Mouse (Mus musculus): Measurements from ENCODE around the gene Osbp. TPM values are rescaled to one million over a fixed set of nuclear protein-coding genes. Genes with fewer than 3 reads are reported as not detected.
"Not testable (repeated sequence)": the region's sequence is repeated elsewhere in the genome, so short reads cannot be mapped to it uniquely, and the experiment has no call there.

Gene Osbp
- 1.7 TPM in 2 replicates for polyA plus RNA-seq (2015; fragmentation: Nextera tagmentation; extraction: Ambion mirVana)

DNA sequence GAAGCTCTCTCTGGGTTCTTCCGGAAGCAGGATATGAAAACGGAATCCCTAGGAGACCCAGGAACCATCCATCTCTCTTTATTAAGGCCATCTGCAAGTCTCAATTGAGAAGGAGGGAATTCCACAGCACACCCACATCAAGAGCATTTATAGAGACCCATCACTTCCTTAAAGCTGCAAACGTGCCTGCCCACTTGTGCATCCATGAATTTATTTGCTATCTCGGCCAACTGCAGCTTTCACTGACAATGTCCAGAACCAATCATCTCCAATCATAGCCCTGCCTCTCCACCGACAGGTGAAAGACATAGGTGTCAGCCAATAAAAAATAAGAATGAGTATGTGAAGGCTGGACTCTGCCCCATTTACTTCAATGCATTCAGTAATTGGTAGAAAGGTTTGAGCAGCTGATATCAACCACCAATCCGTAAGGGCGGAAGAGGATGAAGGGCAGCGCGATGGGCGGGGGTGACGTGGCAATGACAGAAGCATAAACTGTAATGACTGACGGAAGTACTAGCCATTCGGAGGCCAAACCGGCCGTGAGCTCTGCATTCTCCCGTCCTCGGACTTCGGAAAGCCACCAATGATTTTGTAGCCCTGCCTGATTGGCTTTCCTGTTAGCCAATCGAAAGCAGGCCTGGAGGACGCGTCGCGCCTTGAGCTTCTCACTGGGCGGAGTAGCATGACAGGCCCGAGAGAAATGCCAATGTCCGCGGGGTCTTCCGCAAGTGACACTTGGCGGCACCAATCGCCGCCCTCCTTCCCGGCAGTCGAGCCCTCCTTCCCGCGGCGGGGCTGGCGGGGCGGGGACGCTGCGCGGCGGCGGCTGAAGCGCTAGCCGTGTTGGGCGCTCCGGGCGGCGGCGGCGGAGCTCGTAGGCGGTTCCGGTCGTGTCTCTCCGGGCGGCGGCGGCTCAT is at the start of gene Osbp:
Gene Osbp (plus strand): TSS at position 919 of the 920 bp plus-strand sequence.
- Histone ChIP-seq H3K27ac (ENCODE audit: low read length) (peak within 1 kb of the TSS; percentile 92), H3K9ac (ENCODE audit: low read depth, low read length) (peak within 1 kb of the TSS; percentile 94), H3K36me3 (ENCODE audit: control insufficient read depth, insufficient read depth) (peaks cover 3% of the 10 kb centered on the region; the same call in 1 of the 2 replicates), H3K27me3 (ENCODE audit: control insufficient read depth, insufficient read depth, low read depth, low read length) (no peaks in the 10 kb centered on the region), H3K4me2 (ENCODE audit: low read depth, low read length) (peak within 1 kb of the TSS; percentile 86), H3K9me3 (replicated peaks; ENCODE audit: control insufficient read depth, low read length) (no peaks in the 10 kb centered on the region), H3K4me1 (ENCODE audit: control insufficient read depth, low read depth, low read length) (peaks cover 19% of the 10 kb centered on the region), H3K4me3 (ENCODE audit: low read depth, low read length) (peak within 1 kb of the TSS; percentile 95)
- under 1% methylated on average over 59 of the region's 59 CpGs for WGBS (ENCODE audit: insufficient replicate concordance)
- ATAC-seq (ENCODE audit: low read depth) = peak; percentile 91

DNA sequence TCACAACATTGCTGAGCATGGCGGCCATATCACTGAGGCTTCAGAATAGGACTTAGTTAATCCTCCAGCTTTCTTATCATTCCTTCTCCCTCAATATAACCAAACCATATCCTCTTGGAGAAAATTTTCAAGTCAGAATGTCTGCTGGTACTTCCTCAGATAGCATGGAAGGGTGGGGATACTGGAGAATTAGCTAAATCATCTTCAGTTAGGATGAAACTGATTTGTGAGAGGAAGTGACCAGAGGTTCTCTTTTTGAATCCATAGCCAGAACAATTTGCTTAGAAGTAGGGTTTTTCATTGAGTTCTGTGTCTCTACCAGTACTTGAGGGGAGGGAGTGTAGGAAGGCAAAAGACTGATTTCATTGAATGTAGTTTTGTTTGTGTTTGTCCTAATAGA is 43.7 kb upstream of the Osbp start:
- no peak overlapping the region for H3K9ac ChIP-seq (ENCODE audit: low read depth, low read length)
- WGBS (ENCODE audit: insufficient replicate concordance) = 77% methylated on average over 1 of the region's 1 CpGs
- ATAC-seq (ENCODE audit: low read depth) = no peak
- H3K4me3 ChIP-seq (ENCODE audit: low read depth, low read length) = no peak overlapping the region
- no peak overlapping the region for H3K27ac ChIP-seq (ENCODE audit: low read length)
- peaks cover 33% of the 10 kb centered on the region for H3K36me3 ChIP-seq (ENCODE audit: control insufficient read depth, insufficient read depth)
- no peaks in the 10 kb centered on the region for H3K27me3 ChIP-seq (ENCODE audit: control insufficient read depth, insufficient read depth, low read depth, low read length)
- H3K9me3 ChIP-seq (replicated peaks; ENCODE audit: control insufficient read depth, low read length) = no peaks in the 10 kb centered on the region
- H3K4me1 ChIP-seq (ENCODE audit: control insufficient read depth, low read depth, low read length) = no peaks in the 10 kb centered on the region
- no peak overlapping the region for H3K4me2 ChIP-seq (ENCODE audit: low read depth, low read length)

DNA sequence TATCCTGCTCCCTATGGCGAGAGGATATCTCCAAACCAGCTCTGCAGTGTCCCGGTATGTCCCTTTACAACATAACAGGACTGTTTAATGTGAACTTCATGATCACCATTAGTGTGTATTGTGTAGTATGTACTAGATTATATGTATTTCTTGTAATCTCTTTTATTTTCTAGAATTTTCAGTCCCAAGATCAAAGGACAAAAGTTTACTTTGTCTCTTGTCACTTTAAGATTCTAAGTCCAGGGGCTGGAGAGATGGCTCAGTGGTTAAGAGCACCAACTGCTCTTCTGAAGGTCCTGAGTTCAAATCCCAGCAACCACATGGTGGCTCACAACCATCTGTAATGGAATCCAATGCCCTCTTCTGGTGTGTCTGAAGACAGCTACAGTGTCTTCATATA is 43.2 kb upstream of the Osbp start:
- H3K36me3 ChIP-seq (ENCODE audit: control insufficient read depth, insufficient read depth) = peaks cover 33% of the 10 kb centered on the region
- H3K9me3 ChIP-seq (replicated peaks; ENCODE audit: control insufficient read depth, low read length); H3K4me3 ChIP-seq (ENCODE audit: low read depth, low read length); ATAC-seq (ENCODE audit: low read depth); H3K27ac ChIP-seq (ENCODE audit: low read length); H3K9ac ChIP-seq (ENCODE audit: low read depth, low read length); H3K27me3 ChIP-seq (ENCODE audit: control insufficient read depth, insufficient read depth, low read depth, low read length); H3K4me1 ChIP-seq (ENCODE audit: control insufficient read depth, low read depth, low read length); H3K4me2 ChIP-seq (ENCODE audit: low read depth, low read length): not testable (repeated sequence)
- WGBS (ENCODE audit: insufficient replicate concordance) = 75% methylated on average over 2 of the region's 2 CpGs

DNA sequence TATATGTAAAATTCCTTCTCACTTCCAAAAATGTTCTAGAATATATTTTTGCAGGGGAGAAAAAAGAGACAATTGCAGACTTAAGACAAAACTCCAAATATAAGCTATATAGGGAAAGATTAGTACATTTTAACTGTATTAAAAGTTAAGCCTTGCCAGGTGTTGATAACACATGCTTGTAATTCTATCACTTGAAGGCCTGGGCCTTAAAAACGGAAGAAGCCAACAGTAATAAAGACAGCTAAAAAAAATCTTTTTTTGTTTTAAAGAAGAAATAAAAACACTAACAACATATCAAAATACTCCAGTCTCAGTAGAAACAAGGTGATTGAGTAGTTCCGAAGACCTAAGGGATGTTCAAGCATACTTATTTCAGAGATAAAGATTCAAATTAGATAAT is 39.4 kb upstream of the Osbp start:
- ATAC-seq (ENCODE audit: low read depth) = no peak
- H3K4me3 ChIP-seq (ENCODE audit: low read depth, low read length) = no peak overlapping the region
- H3K36me3 ChIP-seq (ENCODE audit: control insufficient read depth, insufficient read depth) = peaks cover 26% of the 10 kb centered on the region
- no peaks in the 10 kb centered on the region for H3K9me3 ChIP-seq (replicated peaks; ENCODE audit: control insufficient read depth, low read length)
- no peaks in the 10 kb centered on the region for H3K27me3 ChIP-seq (ENCODE audit: control insufficient read depth, insufficient read depth, low read depth, low read length)
- H3K27ac ChIP-seq (ENCODE audit: low read length) = no peak overlapping the region
- WGBS (ENCODE audit: insufficient replicate concordance) = 72% methylated on average over 2 of the region's 2 CpGs
- H3K4me2 ChIP-seq (ENCODE audit: low read depth, low read length) = no peak overlapping the region
- H3K9ac ChIP-seq (ENCODE audit: low read depth, low read length) = no peak overlapping the region
- peaks cover 8% of the 10 kb centered on the region for H3K4me1 ChIP-seq (ENCODE audit: control insufficient read depth, low read depth, low read length)

DNA sequence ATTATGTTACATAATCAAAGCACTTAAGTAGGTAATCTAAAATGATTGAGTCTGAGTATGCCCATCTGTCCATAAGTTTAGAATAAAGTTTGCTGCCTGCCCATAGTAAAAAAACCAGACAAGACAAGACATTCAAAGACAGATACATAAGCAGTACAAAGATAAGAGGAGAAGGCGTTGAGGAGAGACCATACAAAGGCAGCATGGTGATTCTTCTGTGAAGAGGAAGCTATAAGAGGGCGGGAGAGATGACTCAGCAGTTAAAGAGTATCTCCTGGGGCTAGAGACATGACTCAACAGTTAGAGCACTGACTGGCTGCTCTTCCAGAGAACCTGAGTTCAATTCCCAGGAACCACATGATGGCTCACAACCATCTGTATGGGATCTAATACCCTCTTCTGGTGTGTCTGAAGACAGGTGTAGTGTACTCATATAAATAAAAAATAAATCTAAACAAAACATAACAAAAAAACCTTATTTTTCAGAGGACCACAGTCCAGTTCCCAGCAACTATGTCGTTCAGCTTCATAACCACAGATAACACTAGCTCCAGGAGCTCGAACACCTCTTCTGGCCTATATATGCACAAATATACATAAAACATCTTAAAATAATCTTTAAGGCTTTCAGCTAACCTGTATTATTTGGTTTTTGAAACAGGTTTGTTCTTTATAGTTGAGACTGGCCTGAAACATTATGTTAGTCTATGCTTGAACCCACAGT is 37.6 kb upstream of the Osbp start:
- peak; percentile 97 for ATAC-seq (ENCODE audit: low read depth)
- peaks cover 30% of the 10 kb centered on the region for H3K36me3 ChIP-seq (ENCODE audit: control insufficient read depth, insufficient read depth)

DNA sequence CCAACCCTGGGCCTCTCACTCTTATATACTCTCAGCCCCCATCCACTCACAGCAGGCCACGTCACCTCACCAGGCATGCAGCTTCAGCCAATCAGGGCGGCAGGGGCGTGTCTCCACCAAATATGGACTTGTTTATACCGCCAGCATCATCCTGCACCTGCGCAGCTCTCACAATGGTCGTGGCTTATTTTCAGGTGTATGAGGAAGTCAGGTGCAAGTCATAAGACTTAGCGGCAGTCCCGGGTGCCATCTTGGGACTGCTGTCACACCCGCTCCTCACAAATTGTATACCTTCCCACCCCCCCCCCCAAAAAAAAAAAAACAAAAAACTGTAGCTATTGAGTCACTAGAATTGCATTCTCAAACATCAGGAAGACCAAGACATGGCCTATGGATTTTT is 19.3 kb upstream of the Osbp start:
- H3K4me1 ChIP-seq (ENCODE audit: control insufficient read depth, low read depth, low read length); H3K4me2 ChIP-seq (ENCODE audit: low read depth, low read length); H3K4me3 ChIP-seq (ENCODE audit: low read depth, low read length); H3K9me3 ChIP-seq (replicated peaks; ENCODE audit: control insufficient read depth, low read length); H3K27me3 ChIP-seq (ENCODE audit: control insufficient read depth, insufficient read depth, low read depth, low read length); H3K27ac ChIP-seq (ENCODE audit: low read length); H3K9ac ChIP-seq (ENCODE audit: low read depth, low read length); ATAC-seq (ENCODE audit: low read depth): not testable (repeated sequence)
- WGBS (ENCODE audit: insufficient replicate concordance) = 88% methylated on average over 9 of the region's 9 CpGs
- peaks cover 15% of the 10 kb centered on the region for H3K36me3 ChIP-seq (ENCODE audit: control insufficient read depth, insufficient read depth)

More for the DNA sequence above, 37.6 kb upstream of the Osbp start:
- Histone ChIP-seq H3K9ac (ENCODE audit: low read depth, low read length) (no peak overlapping the region), H3K4me1 (ENCODE audit: control insufficient read depth, low read depth, low read length) (peaks cover 8% of the 10 kb centered on the region), H3K27me3 (ENCODE audit: control insufficient read depth, insufficient read depth, low read depth, low read length) (no peaks in the 10 kb centered on the region), H3K4me2 (ENCODE audit: low read depth, low read length) (no peak overlapping the region), H3K27ac (ENCODE audit: low read length) (peak overlapping the region; percentile 52), H3K9me3 (replicated peaks; ENCODE audit: control insufficient read depth, low read length) (no peaks in the 10 kb centered on the region), H3K4me3 (ENCODE audit: low read depth, low read length) (no peak overlapping the region)
- WGBS (ENCODE audit: insufficient replicate concordance) = 40% methylated on average over 4 of the region's 4 CpGs

DNA sequence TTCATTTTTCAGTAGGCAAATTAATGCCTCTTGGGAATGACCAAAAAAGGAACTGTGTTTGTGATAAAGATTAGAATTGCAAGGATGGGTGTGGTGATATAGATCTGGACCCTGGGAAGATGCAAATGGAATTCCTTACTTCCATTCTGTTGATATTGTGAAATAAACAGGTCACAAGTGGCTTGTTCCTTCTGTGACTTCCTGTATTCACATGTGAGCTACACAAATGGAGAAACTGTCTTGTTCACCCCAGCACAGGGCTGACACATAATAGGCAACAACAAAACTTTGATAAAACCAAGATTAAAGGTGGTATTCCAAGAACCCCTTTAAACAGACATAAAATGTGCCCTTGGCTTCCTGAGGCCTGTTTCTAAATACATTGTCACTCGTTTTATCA is 15.9 kb upstream of the Osbp start:
- no peak overlapping the region for H3K4me2 ChIP-seq (ENCODE audit: low read depth, low read length)
- no peaks in the 10 kb centered on the region; the same call in 1 of the 2 replicates for H3K4me1 ChIP-seq (ENCODE audit: control insufficient read depth, low read depth, low read length)
- no peak overlapping the region for H3K4me3 ChIP-seq (ENCODE audit: low read depth, low read length)
- no peaks in the 10 kb centered on the region for H3K36me3 ChIP-seq (ENCODE audit: control insufficient read depth, insufficient read depth)
- no peak for ATAC-seq (ENCODE audit: low read depth)
- no peaks in the 10 kb centered on the region for H3K9me3 ChIP-seq (replicated peaks; ENCODE audit: control insufficient read depth, low read length)
- H3K9ac ChIP-seq (ENCODE audit: low read depth, low read length) = no peak overlapping the region
- no peak overlapping the region for H3K27ac ChIP-seq (ENCODE audit: low read length)
- WGBS (ENCODE audit: insufficient replicate concordance) = 38% methylated on average over 1 of the region's 1 CpGs
- no peaks in the 10 kb centered on the region for H3K27me3 ChIP-seq (ENCODE audit: control insufficient read depth, insufficient read depth, low read depth, low read length)

- Histone ChIP-seq H3K4me1 (ENCODE audit: control insufficient read depth, low read depth, low read length) (no peaks in the 10 kb centered on the region; the same call in 1 of the 2 replicates), H3K4me3 (ENCODE audit: low read depth, low read length) (no peak overlapping the region), H3K27ac (ENCODE audit: low read length) (no peak overlapping the region), H3K27me3 (ENCODE audit: control insufficient read depth, insufficient read depth, low read depth, low read length) (no peaks in the 10 kb centered on the region), H3K36me3 (ENCODE audit: control insufficient read depth, insufficient read depth) (no peaks in the 10 kb centered on the region), H3K9ac (ENCODE audit: low read depth, low read length) (no peak overlapping the region), H3K9me3 (replicated peaks; ENCODE audit: control insufficient read depth, low read length) (no peaks in the 10 kb centered on the region), H3K4me2 (ENCODE audit: low read depth, low read length) (no peak overlapping the region)
- WGBS (ENCODE audit: insufficient replicate concordance) = 56% methylated on average over 7 of the region's 7 CpGs
- no peak for ATAC-seq (ENCODE audit: low read depth)
Measured at GRCm38 (mm10) chr19:11950747-11951146, 15.0 kb upstream of the Osbp start.

- H3K4me2 ChIP-seq (ENCODE audit: low read depth, low read length) = no peak overlapping the region
- no peaks in the 10 kb centered on the region; the same call in 1 of the 2 replicates for H3K4me1 ChIP-seq (ENCODE audit: control insufficient read depth, low read depth, low read length)
- H3K27ac ChIP-seq (ENCODE audit: low read length) = no peak overlapping the region
- WGBS (ENCODE audit: insufficient replicate concordance) = 34% methylated on average over 6 of the region's 6 CpGs
- no peaks in the 10 kb centered on the region for H3K27me3 ChIP-seq (ENCODE audit: control insufficient read depth, insufficient read depth, low read depth, low read length)
- no peaks in the 10 kb centered on the region for H3K36me3 ChIP-seq (ENCODE audit: control insufficient read depth, insufficient read depth)
- no peaks in the 10 kb centered on the region for H3K9me3 ChIP-seq (replicated peaks; ENCODE audit: control insufficient read depth, low read length)
- no peak overlapping the region for H3K4me3 ChIP-seq (ENCODE audit: low read depth, low read length)
- ATAC-seq (ENCODE audit: low read depth) = no peak
- no peak overlapping the region for H3K9ac ChIP-seq (ENCODE audit: low read depth, low read length)
Measured at GRCm38 (mm10) chr19:11954206-11954605, 11.5 kb upstream of the Osbp start.
